Mouse (Mus musculus): ENCODE data around the gene Slc22a17. TPM values are rescaled to one million over a fixed set of nuclear protein-coding genes. Genes with fewer than 3 reads are reported as not detected.

Gene Slc22a17
- polyA plus RNA-seq, 1 experiment from 2014 or later, result 44.9 TPM

GRCm38 (mm10) chr14:54900383-54900782 is 12.5 kb downstream of the Slc22a17 start:
- Histone ChIP-seq H3K4me1 (ENCODE audit: control insufficient read depth, insufficient read depth, low read length) (0 out of 2 replicates have a peak, but pooled peaks cover 6% of the 10 kb centered on the region), H3K4me3 (ENCODE audit: low read depth, low read length) (no peak overlapping the region)

GRCm38 (mm10) chr14:54897445-54897844 is 15.5 kb downstream of the Slc22a17 start:
- H3K9me3 ChIP-seq (ENCODE audit: control insufficient read depth, low read depth, low read length), result no peaks in the 10 kb centered on the region
- no peak overlapping the region for H3K4me2 ChIP-seq (replicated peaks; ENCODE audit: low read depth, low read length)
- peak overlapping the region; percentile 15; the same call in 1 of the 2 replicates for H3K27ac ChIP-seq (ENCODE audit: low read length)
- ATAC-seq (ENCODE audit: insufficient number of reproducible peaks, insufficient read depth, low FRiP score, low read depth), result no peak
- no peak overlapping the region for H3K4me3 ChIP-seq (ENCODE audit: low read depth, low read length)
- WGBS, result 51% methylated on average over 2 of the region's 2 CpGs
- H3K36me3 ChIP-seq (ENCODE audit: control insufficient read depth, insufficient read depth, low read length), result peaks cover 28% of the 10 kb centered on the region
- H3K4me1 ChIP-seq (ENCODE audit: control insufficient read depth, insufficient read depth, low read length), result 0 out of 2 replicates have a peak, but pooled peaks cover 6% of the 10 kb centered on the region
- no peaks in the 10 kb centered on the region for H3K27me3 ChIP-seq (ENCODE audit: control insufficient read depth, insufficient read depth, low read length)
- no peak overlapping the region for H3K9ac ChIP-seq (replicated peaks; ENCODE audit: low read depth, low read length)

More at GRCm38 (mm10) chr14:54900383-54900782, 12.5 kb downstream of the Slc22a17 start:
- Histone ChIP-seq H3K36me3 (ENCODE audit: control insufficient read depth, insufficient read depth, low read length) (peaks cover 28% of the 10 kb centered on the region), H3K9ac (replicated peaks; ENCODE audit: low read depth, low read length) (no peak overlapping the region), H3K4me2 (replicated peaks; ENCODE audit: low read depth, low read length) (no peak overlapping the region), H3K27me3 (ENCODE audit: control insufficient read depth, insufficient read depth, low read length) (no peaks in the 10 kb centered on the region), H3K9me3 (ENCODE audit: control insufficient read depth, low read depth, low read length) (no peaks in the 10 kb centered on the region), H3K27ac (ENCODE audit: low read length) (no peak overlapping the region)
- ATAC-seq (ENCODE audit: insufficient number of reproducible peaks, insufficient read depth, low FRiP score, low read depth), result peak; percentile 57; the same call in 1 of the 2 replicates
- 0% methylated on average over 3 of the region's 3 CpGs for WGBS

GRCm38 (mm10) chr14:54894296-54895151 is 18.4 kb downstream of the Slc22a17 start:
- Histone ChIP-seq H3K36me3 (ENCODE audit: control insufficient read depth, insufficient read depth, low read length) (peaks cover 28% of the 10 kb centered on the region), H3K9ac (replicated peaks; ENCODE audit: low read depth, low read length) (peak overlapping the region; percentile 99), H3K27ac (ENCODE audit: low read length) (peak overlapping the region; percentile 97), H3K27me3 (ENCODE audit: control insufficient read depth, insufficient read depth, low read length) (no peaks in the 10 kb centered on the region), H3K9me3 (ENCODE audit: control insufficient read depth, low read depth, low read length) (no peaks in the 10 kb centered on the region), H3K4me2 (replicated peaks; ENCODE audit: low read depth, low read length) (peak overlapping the region; percentile 49), H3K4me1 (ENCODE audit: control insufficient read depth, insufficient read depth, low read length) (0 out of 2 replicates have a peak, but pooled peaks cover 6% of the 10 kb centered on the region), H3K4me3 (ENCODE audit: low read depth, low read length) (peak overlapping the region; percentile 95)
- under 1% methylated on average over 54 of the region's 54 CpGs for WGBS
- peak; percentile 69 for ATAC-seq (ENCODE audit: insufficient number of reproducible peaks, insufficient read depth, low FRiP score, low read depth)

GRCm38 (mm10) chr14:54893651-54894181 is 19.2 kb downstream of the Slc22a17 start:
- Histone ChIP-seq H3K9me3 (ENCODE audit: control insufficient read depth, low read depth, low read length) (no peaks in the 10 kb centered on the region), H3K27me3 (ENCODE audit: control insufficient read depth, insufficient read depth, low read length) (no peaks in the 10 kb centered on the region), H3K4me1 (ENCODE audit: control insufficient read depth, insufficient read depth, low read length) (0 out of 2 replicates have a peak, but pooled peaks cover 6% of the 10 kb centered on the region), H3K4me3 (ENCODE audit: low read depth, low read length) (peak overlapping the region; percentile 95), H3K9ac (replicated peaks; ENCODE audit: low read depth, low read length) (peak overlapping the region; percentile 99), H3K4me2 (replicated peaks; ENCODE audit: low read depth, low read length) (peak overlapping the region; percentile 40), H3K27ac (ENCODE audit: low read length) (peak overlapping the region; percentile 97), H3K36me3 (ENCODE audit: control insufficient read depth, insufficient read depth, low read length) (peaks cover 28% of the 10 kb centered on the region)
- under 1% methylated on average over 38 of the region's 38 CpGs for WGBS
- ATAC-seq (ENCODE audit: insufficient number of reproducible peaks, insufficient read depth, low FRiP score, low read depth), result peak; percentile 98

GRCm38 (mm10) chr14:54892200-54892599 is 20.7 kb downstream of the Slc22a17 start, which contains the start of gene Pabpn1:
Pabpn1 (plus strand) TSS chr14:54892500.
- Histone ChIP-seq H3K4me2 (replicated peaks; ENCODE audit: low read depth, low read length) (peak within 1 kb of the TSS; percentile 40), H3K27me3 (ENCODE audit: control insufficient read depth, insufficient read depth, low read length) (no peaks in the 10 kb centered on the region), H3K36me3 (ENCODE audit: control insufficient read depth, insufficient read depth, low read length) (peaks cover 18% of the 10 kb centered on the region), H3K4me3 (ENCODE audit: low read depth, low read length) (peak within 1 kb of the TSS; percentile 95), H3K9me3 (ENCODE audit: control insufficient read depth, low read depth, low read length) (no peaks in the 10 kb centered on the region), H3K9ac (replicated peaks; ENCODE audit: low read depth, low read length) (peak within 1 kb of the TSS; percentile 12), H3K27ac (ENCODE audit: low read length) (peak within 1 kb of the TSS; percentile 71), H3K4me1 (ENCODE audit: control insufficient read depth, insufficient read depth, low read length) (0 out of 2 replicates have a peak, but pooled peaks cover 3% of the 10 kb centered on the region)
- WGBS, result 93% methylated on average over 3 of the region's 3 CpGs
- ATAC-seq (ENCODE audit: insufficient number of reproducible peaks, insufficient read depth, low FRiP score, low read depth), result no peak

- ATAC-seq (ENCODE audit: insufficient number of reproducible peaks, insufficient read depth, low FRiP score, low read depth), result no peak
- H3K4me1 ChIP-seq (ENCODE audit: control insufficient read depth, insufficient read depth, low read length), result peaks cover 16% of the 10 kb centered on the region
- H3K9ac ChIP-seq (replicated peaks; ENCODE audit: low read depth, low read length), result no peak overlapping the region
- H3K36me3 ChIP-seq (ENCODE audit: control insufficient read depth, insufficient read depth, low read length), result peaks cover 12% of the 10 kb centered on the region; the same call in 1 of the 2 replicates
- no peaks in the 10 kb centered on the region for H3K9me3 ChIP-seq (ENCODE audit: control insufficient read depth, low read depth, low read length)
- no peak overlapping the region for H3K4me3 ChIP-seq (ENCODE audit: low read depth, low read length)
- WGBS, result 90% methylated on average over 11 of the region's 11 CpGs
- H3K27ac ChIP-seq (ENCODE audit: low read length), result no peak overlapping the region
- peak overlapping the region; percentile 12 for H3K4me2 ChIP-seq (replicated peaks; ENCODE audit: low read depth, low read length)
- H3K27me3 ChIP-seq (ENCODE audit: control insufficient read depth, insufficient read depth, low read length), result no peaks in the 10 kb centered on the region
Measured at GRCm38 (mm10) chr14:54885309-54885708, 27.6 kb downstream of the Slc22a17 start.

- Histone ChIP-seq H3K27ac (ENCODE audit: low read length) (peak overlapping the region; percentile 97), H3K4me3 (ENCODE audit: low read depth, low read length) (peak overlapping the region; percentile 73), H3K36me3 (ENCODE audit: control insufficient read depth, insufficient read depth, low read length) (peaks cover 12% of the 10 kb centered on the region; the same call in 1 of the 2 replicates), H3K9me3 (ENCODE audit: control insufficient read depth, low read depth, low read length) (no peaks in the 10 kb centered on the region), H3K27me3 (ENCODE audit: control insufficient read depth, insufficient read depth, low read length) (no peaks in the 10 kb centered on the region), H3K4me1 (ENCODE audit: control insufficient read depth, insufficient read depth, low read length) (peaks cover 16% of the 10 kb centered on the region), H3K9ac (replicated peaks; ENCODE audit: low read depth, low read length) (peak overlapping the region; percentile 79), H3K4me2 (replicated peaks; ENCODE audit: low read depth, low read length) (peak overlapping the region; percentile 84)
- 0 out of 2 replicates have a peak, but pooled peaks have one; percentile 2 for ATAC-seq (ENCODE audit: insufficient number of reproducible peaks, insufficient read depth, low FRiP score, low read depth)
- 12% methylated on average over 21 of the region's 21 CpGs for WGBS
Measured at GRCm38 (mm10) chr14:54884022-54884712, 28.8 kb downstream of the Slc22a17 start.
